Mouse (Mus musculus): ENCODE results near the gene Mup2.
"Not testable (repeated sequence)": the region's sequence is repeated elsewhere in the genome, so short reads cannot be mapped to it uniquely, and the experiment has no call there.

Mup2 gene

GRCm38 (mm10) chr4:60154189-60154588 lies at the start of gene Mup2:
Gene Mup2 (minus strand): TSS chr4:60154289.
- not testable (repeated sequence) for DNase-seq (ENCODE audit: low spot score in 2 of 2)

Data from right cerebral cortex, postnatal 10 days (tissue).